Mouse (Mus musculus) left cerebral cortex, postnatal 36 days (tissue): ENCODE measurements around the gene Fcgr3. TPM values are rescaled to one million over a fixed set of nuclear protein-coding genes. Genes with fewer than 3 reads are reported as not detected.
"Not testable (repeated sequence)": the region's sequence is repeated elsewhere in the genome, so short reads cannot be mapped to it uniquely, and the experiment has no call there.

Source experiments
- DNase-seq, 2 experiments: peaks; one replicate each; pipeline ENCODE4 v3.0.0; 2021 to 2022; ENCODE audit warnings: low spot score in 2 of 2, mixed read lengths in 1 of 2
- intact Hi-C: fragments of 180-260 bp; cut with DNase I; formaldehyde crosslinking; loops from one replicate; pipeline ENCODE4 v1.15.1; 2025
- total RNA-seq, 2 experiments: library from RNA; stranded (reverse); gene quantifications; 2 replicates each; pipeline ENCODE4 v1.2.3; 2021

Fcgr3 gene
- total RNA-seq, 2 experiments from 2014 or later = 9.0 to 13.6 TPM

- DNase-seq = no peak
- intact Hi-C loops = no loop called here
These were observed 26.0 kb upstream of the Fcgr3 start for GRCm38 (mm10) chr1:171090761-171091160.

DNA sequence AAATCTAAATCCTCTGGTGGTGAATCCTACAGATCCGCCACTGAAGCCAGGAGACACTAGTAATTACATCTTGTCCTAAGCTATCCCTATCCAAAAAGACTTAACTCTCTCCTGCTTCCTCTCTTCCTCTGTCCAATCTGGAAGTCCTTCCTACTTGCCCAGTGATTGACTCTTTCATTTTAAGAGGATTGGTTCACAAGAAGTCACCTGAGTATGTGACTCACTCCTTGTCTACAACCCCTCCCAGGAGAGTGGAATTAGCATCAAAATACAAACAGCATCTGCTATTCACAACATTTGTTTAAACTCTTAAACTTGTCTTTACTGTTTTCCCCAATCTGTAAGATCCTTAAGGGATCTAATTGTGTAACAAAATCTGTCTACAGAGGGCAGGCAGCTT is 25.2 kb upstream of the Fcgr3 start:
- no peak for DNase-seq
- intact Hi-C loops = no loop called here

DNA sequence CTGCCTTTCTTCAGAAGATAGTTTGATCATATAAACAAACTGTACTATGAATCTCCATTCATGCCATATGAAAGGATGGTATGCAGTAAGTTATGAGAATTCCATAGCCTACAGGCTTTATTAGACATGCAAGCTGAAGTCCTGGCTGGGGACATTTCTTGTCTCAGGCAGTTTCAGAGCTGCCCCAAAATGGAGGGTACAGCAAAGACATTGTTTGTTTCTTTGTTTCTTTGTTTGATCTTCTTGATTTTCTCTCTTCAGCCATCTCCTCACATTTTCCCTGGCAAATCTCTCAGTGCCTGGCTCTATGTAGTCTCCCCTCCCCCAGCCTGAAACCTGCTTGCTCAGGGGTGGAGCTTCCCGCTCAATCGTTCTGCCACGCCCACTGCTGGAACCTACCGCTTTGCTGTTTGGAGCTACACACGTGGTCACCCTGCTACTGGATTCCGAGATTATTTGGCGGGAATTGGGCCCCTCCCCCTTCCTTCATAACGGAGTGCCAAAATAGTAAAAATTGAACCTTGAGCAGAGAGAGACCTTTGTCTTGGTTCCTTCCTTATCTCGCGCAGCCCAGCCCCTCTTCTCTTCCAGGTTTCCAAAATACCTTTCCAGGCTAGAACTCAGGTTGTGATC is 23.6 kb upstream of the Fcgr3 start:
- intact Hi-C loops, DNase-seq: not testable (repeated sequence)

DNA sequence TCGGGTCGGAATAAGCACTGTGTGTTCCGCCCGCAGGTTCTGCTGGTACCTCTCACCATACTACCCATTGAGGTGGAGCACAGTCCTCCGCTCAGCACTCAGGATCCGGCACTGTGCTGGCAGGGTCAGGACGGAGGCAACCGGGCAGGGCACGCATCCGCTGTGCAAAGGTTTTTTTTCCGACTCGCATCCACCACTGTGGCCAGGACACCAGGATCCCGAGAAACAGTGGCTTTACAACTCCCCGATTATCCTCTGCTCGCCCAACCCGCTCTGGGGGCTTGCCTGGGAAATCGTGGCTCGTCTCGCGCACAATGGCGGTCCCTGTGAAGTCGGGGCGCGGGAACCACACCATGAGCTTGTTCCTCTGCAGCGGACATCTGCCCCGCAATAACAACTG is 21.0 kb upstream of the Fcgr3 start:
- no peak for DNase-seq
- intact Hi-C loops = no loop called here

- DNase-seq, intact Hi-C loops: not testable (repeated sequence)
These were observed 16.9 kb upstream of the Fcgr3 start for GRCm38 (mm10) chr1:171081512-171082231.

- DNase-seq, intact Hi-C loops: not testable (repeated sequence)
These were observed 15.1 kb upstream of the Fcgr3 start for GRCm38 (mm10) chr1:171079825-171080224.

DNA sequence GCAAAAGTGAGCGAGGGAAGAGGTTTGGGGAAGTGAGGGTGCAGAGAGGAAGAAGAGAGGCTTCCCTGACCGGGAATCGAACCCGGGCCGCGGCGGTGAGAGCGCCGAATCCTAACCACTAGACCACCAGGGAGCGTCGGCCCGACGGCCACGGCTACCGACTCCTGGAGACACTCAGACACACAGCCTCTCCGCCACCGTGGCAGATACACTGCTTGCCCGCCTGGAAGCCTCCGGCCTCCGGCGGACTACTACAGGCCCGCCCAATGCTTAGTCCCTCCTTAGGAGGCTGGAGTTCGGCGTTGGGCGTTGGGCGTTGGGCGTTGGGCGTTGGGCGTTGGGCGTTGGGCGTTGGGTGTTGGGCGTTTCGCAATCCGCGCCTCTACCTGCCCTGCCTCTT is 14.6 kb upstream of the Fcgr3 start:
- DNase-seq, intact Hi-C loops: not testable (repeated sequence)

- intact Hi-C loops, DNase-seq: not testable (repeated sequence)
These were observed 13.7 kb upstream of the Fcgr3 start for GRCm38 (mm10) chr1:171078419-171078818.

- peak; percentile 55 to 60 for DNase-seq
- intact Hi-C loops = not testable (repeated sequence)
These were observed 13.2 kb upstream of the Fcgr3 start for GRCm38 (mm10) chr1:171077955-171078354.

DNA sequence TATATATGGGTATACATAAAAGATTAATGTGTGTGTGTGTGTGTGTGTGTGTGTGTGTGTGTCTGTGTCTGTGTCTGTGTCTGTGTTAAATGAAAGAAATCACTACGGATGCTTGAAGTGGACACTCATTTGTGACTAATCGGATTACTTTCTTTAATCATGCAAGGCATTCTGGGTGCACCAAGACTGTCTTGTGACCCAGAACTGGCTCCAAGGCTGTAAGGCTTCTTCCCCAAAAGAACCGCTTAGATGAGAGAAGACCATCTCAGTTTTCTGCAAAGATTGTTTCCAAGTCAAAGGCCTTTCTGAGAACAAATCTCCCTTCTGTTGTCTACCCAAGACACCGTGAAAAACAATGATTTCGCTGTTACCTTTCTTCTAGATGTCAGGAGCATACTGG is 12.5 kb upstream of the Fcgr3 start:
- DNase-seq, intact Hi-C loops: not testable (repeated sequence)

GRCm38 (mm10) chr1:171076176-171076575 is 11.4 kb upstream of the Fcgr3 start:
- DNase-seq, intact Hi-C loops: not testable (repeated sequence)

DNA sequence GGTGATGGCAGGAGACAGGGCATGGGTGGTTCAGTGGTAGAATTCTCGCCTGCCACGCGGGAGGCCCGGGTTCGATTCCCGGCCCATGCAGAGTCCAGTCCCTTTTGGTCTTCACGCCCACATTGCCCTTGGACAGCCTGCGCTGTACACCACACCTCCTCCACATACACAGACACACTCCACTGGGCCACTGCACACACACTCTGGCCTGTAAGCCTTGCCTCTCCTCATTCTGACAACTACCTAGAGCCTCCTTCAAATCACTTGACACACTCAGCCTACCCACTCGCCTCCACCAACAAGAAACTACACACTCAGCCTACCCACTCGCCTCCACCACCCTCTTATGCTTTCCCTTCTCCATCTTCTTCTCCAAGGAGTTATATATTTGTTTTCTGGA is 9.5 kb upstream of the Fcgr3 start:
- DNase-seq, intact Hi-C loops: not testable (repeated sequence)

- DNase-seq, intact Hi-C loops: not testable (repeated sequence)
These were observed 7.5 kb upstream of the Fcgr3 start for GRCm38 (mm10) chr1:171072217-171072616.

- intact Hi-C loops, DNase-seq: not testable (repeated sequence)
These were observed 7.0 kb upstream of the Fcgr3 start for GRCm38 (mm10) chr1:171071726-171072125.

- DNase-seq, intact Hi-C loops: not testable (repeated sequence)
These were observed 6.1 kb upstream of the Fcgr3 start for GRCm38 (mm10) chr1:171070879-171071278.

- DNase-seq = peak in 1 of 2 experiments; percentile 31
- intact Hi-C loops = not testable (repeated sequence)
These were observed 4.8 kb upstream of the Fcgr3 start for GRCm38 (mm10) chr1:171069508-171069907.

GRCm38 (mm10) chr1:171067928-171068327 is 3.2 kb upstream of the Fcgr3 start:
- intact Hi-C loops, DNase-seq: not testable (repeated sequence)

DNA sequence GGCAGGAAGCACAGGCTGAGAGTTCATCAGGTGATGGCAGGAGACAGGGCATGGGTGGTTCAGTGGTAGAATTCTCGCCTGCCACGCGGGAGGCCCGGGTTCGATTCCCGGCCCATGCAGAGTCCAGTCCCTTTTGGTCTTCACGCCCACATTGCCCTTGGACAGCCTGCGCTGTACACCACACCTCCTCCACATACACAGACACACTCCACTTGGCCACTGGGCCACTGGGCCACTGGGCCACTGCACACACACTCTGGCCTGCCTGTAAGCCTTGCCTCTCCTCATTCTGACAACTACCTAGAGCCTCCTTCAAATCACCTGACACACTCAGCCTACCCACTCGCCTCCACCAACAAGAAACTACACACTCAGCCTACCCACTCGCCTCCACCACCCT is 1.8 kb upstream of the Fcgr3 start:
- intact Hi-C loops, DNase-seq: not testable (repeated sequence)

GRCm38 (mm10) chr1:171065768-171066167 is 1.0 kb upstream of the Fcgr3 start:
- intact Hi-C loops = not testable (repeated sequence)
- peak; percentile 61 to 65 for DNase-seq

GRCm38 (mm10) chr1:171065243-171065587 is 480 bp upstream of the Fcgr3 start:
- DNase-seq = peak in 1 of 2 experiments; percentile 35
- intact Hi-C loops = not testable (repeated sequence)
